Mouse (Mus musculus): ENCODE data around the gene Gpr89. TPM values are rescaled to one million over a fixed set of nuclear protein-coding genes. Genes with fewer than 3 reads are reported as not detected.

Gene Gpr89
- polyA plus RNA-seq, 1 experiment from 2014 or later, result 33.5 TPM

DNA sequence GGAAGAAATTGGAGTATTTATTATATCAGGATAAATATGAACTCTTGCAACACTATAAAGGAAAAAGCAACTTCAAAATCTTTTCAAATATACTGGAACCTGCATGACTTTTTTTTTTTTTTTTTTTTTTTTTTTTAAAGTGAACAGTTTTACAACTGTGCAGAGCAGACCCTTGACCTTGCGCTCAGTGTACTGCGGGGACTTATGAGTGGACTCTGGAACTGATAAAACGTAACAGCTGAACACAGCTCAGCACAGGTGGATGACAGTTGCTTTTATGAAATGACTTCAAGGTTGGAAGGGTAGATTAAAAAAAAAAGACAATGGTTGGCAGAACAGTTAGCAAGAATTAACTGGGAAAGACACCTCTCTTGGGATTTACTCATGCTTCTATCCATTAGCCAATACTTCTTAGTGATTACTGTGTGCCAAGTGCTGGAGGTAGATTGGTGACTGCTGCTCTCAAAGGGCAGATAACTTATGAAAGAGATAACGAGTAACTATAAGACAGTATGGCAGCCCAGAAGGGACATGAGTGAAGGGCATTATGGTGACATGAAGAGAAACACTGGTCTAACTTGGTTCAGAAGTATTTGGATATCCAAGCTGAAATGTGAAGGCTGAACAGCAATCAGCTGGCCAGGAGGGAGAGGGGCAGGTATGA, 2.7 kb downstream of the Gpr89 start:
- H3K4me2 ChIP-seq, result no peak overlapping the region
- ATAC-seq, result no peak
- WGBS (ENCODE audit: insufficient replicate concordance), result 72% methylated on average over 4 of the region's 4 CpGs

DNA sequence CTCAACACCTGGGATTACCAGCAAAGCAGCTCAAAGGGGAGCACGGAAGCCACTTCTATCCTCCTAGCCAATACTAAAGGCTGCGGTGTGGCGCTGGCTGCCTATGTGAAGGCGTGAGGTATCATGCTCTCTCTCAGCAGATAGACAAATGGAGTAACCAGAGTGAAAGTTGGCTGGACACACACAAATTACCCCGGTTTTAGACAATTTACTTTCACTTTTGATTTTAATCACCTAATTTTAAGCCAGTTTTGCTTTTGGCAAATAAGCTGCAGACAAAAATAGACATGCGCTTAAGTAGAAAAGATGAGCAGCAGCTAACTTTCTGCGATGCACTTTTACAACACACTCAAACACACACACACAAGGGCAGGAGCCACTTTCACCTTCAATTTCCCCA, 21.5 kb downstream of the Gpr89 start:
- 86% methylated on average over 7 of the region's 7 CpGs for WGBS (ENCODE audit: insufficient replicate concordance)

More for the DNA sequence above, 2.7 kb downstream of the Gpr89 start:
- Histone ChIP-seq H3K4me3 (no peak overlapping the region), H3K9ac (no peak overlapping the region), H3K27ac (no peak overlapping the region), H3K9me3 (replicated peaks) (no peaks in the 10 kb centered on the region), H3K36me3 (peaks cover 8% of the 10 kb centered on the region), H3K27me3 (replicated peaks) (peaks cover 4% of the 10 kb centered on the region; the same call in 1 of the 2 replicates), H3K4me1 (peaks cover 28% of the 10 kb centered on the region)

DNA sequence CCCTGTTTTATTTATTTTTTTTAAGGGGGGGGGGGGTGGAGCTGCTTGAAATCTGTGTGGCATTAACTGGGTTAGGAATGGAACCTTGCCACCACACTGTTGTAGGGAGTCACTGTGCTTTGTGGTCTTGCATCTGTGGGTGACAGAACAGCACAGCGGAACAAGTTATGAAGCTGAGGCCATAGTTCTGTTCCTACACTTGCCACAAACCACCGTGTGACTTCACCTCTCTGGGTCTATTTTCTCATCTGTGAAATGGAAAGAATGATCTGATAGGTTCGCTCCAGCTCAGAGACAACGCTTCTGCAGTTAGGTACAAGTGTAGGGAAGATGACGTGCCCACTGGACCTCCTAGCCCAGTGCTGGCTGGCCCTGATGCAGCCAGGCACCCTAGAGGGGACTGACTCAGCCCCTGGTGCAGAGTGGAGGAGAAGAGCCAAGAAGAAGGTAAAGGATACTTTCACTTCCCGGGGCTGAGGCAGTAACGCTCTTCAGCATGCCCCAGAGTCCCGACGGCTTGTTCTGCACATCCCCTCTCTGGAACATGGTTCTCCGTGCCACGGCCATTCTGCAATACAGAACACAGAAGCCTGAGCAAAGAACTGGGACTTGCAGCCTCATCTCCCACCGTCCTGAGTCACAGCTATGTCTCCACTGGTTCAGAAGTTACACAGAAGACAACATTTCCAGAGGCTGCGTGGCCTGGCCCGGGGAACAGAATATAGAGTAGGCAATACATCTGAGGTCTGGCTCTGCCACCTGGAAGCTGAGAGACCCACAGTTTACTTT, 22.9 kb downstream of the Gpr89 start:
- no peaks in the 10 kb centered on the region for H3K9me3 ChIP-seq (replicated peaks)
- no peak overlapping the region for H3K27ac ChIP-seq
- no peak for ATAC-seq
- H3K9ac ChIP-seq, result no peak overlapping the region
- no peaks in the 10 kb centered on the region for H3K4me1 ChIP-seq
- no peaks in the 10 kb centered on the region for H3K27me3 ChIP-seq (replicated peaks)
- no peak overlapping the region for H3K4me3 ChIP-seq
- H3K4me2 ChIP-seq, result no peak overlapping the region
- H3K36me3 ChIP-seq, result peaks cover 86% of the 10 kb centered on the region
- 85% methylated on average over 14 of the region's 14 CpGs for WGBS (ENCODE audit: insufficient replicate concordance)

More for the DNA sequence above, 21.5 kb downstream of the Gpr89 start:
- H3K27ac ChIP-seq, result no peak overlapping the region
- no peak overlapping the region for H3K4me3 ChIP-seq
- no peaks in the 10 kb centered on the region for H3K9me3 ChIP-seq (replicated peaks)
- no peak overlapping the region for H3K4me2 ChIP-seq
- ATAC-seq, result no peak
- no peak overlapping the region for H3K9ac ChIP-seq
- H3K27me3 ChIP-seq (replicated peaks), result no peaks in the 10 kb centered on the region
- H3K4me1 ChIP-seq, result no peaks in the 10 kb centered on the region
- H3K36me3 ChIP-seq, result peaks cover 89% of the 10 kb centered on the region

DNA sequence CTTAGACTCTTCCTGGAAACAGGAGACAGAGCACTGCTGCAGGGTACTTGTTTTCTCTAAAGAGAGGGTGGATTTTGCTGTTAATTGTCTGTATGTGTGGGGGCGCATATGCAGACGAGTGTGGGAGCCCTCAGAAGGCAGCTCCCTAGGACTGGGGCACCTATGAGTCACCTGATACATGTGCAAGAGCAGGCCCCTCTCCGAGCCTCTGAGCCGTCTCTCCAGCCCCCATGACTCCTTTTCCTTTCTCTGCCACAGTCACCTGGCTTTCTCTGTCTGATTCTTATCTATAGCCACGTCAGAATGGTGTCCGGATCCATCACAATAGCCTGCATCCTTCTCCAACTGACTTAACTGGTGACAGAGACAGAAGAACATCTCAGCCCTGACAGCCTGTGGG, 23.6 kb downstream of the Gpr89 start:
- no peaks in the 10 kb centered on the region for H3K9me3 ChIP-seq (replicated peaks)
- peaks cover 85% of the 10 kb centered on the region for H3K36me3 ChIP-seq
- no peaks in the 10 kb centered on the region for H3K4me1 ChIP-seq
- WGBS (ENCODE audit: insufficient replicate concordance), result 70% methylated on average over 6 of the region's 6 CpGs
- no peak overlapping the region for H3K27ac ChIP-seq
- H3K4me2 ChIP-seq, result no peak overlapping the region
- H3K27me3 ChIP-seq (replicated peaks), result no peaks in the 10 kb centered on the region
- H3K4me3 ChIP-seq, result no peak overlapping the region
- no peak for ATAC-seq
- H3K9ac ChIP-seq, result no peak overlapping the region

DNA sequence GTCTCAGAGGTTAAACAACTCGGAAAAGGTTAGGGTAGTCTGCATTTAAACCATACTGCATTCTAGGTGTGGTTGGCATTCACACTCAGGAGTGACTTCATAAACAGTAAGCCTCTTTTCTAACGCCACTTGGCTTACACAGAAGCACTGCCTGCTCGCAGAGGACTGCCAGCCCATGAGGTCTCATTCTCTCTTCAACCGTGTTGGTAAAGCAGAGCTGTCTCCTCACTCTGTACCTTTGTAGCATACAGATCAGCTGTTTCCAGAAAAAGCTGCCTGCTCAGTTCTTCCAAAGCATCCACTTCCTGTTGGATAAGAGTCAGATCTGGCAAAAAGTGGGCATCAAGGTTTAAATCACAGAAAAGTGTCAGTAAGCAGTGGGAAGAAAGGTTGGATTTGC, 24.8 kb downstream of the Gpr89 start:
- Histone ChIP-seq H3K4me1 (no peaks in the 10 kb centered on the region), H3K9me3 (replicated peaks) (no peaks in the 10 kb centered on the region), H3K36me3 (peaks cover 83% of the 10 kb centered on the region), H3K27ac (no peak overlapping the region), H3K4me3 (no peak overlapping the region), H3K4me2 (no peak overlapping the region), H3K27me3 (replicated peaks) (no peaks in the 10 kb centered on the region), H3K9ac (no peak overlapping the region)
- 76% methylated on average over 4 of the region's 4 CpGs for WGBS (ENCODE audit: insufficient replicate concordance)
- ATAC-seq, result no peak

DNA sequence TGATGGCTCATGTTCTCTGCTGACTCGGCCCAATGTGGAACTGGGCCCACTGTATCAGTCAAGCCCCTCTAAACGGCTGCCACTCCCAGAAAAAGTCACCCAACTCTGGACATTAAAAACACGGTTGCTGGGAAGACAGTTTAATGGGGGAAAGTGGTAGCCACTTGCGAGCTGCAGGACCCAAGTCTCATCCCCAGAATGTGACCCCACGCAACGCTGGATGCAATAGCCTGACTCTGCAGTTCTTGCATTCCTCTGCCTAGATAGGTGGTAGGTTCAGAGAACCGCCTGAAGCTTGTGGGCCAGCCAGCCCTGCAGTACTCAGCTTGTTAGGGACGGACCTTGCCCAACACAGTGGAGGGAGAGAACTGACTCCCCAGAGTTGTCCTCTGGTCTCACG, 25.6 kb downstream of the Gpr89 start:
- Histone ChIP-seq H3K27ac (no peak overlapping the region), H3K36me3 (peaks cover 86% of the 10 kb centered on the region), H3K9me3 (replicated peaks) (no peaks in the 10 kb centered on the region), H3K4me3 (no peak overlapping the region), H3K9ac (no peak overlapping the region), H3K4me2 (no peak overlapping the region), H3K27me3 (replicated peaks) (no peaks in the 10 kb centered on the region), H3K4me1 (no peaks in the 10 kb centered on the region)
- no peak for ATAC-seq
- WGBS (ENCODE audit: insufficient replicate concordance), result 82% methylated on average over 9 of the region's 9 CpGs

DNA sequence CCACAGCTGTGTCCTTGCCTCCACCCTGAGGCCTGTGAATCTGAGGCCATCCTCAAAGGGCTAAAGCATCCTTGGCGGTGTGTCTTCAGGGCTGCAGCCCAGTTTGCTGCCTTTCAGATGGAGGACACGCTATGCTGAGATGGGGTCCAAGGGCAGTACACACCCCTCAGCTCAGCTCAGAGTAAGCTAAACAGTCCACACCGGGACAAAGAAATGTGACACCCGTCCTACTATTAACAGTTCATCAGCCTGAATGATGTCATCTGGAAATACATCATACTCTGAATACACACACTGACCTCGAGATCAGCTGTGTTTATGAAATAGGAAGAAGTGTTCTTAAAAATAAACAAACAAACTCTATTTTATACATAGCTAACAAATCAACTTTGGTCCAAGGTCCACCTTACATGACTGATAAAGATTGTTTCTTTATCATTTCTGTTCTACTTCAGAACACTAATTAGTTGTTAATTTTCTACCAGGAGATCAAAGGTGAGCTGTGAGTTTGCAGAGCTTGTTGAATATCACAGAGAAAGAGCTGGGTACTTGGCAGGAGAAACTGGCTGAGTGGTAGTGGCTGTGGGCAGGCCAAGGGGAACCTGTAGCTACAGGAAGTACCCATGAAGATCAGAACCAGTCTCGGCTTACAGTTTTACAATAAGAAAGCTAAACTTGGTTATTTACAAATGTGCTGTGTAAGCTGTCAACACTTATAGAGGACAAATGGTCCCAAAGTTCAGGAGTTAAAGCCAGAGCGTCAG, 30.2 kb downstream of the Gpr89 start:
- WGBS (ENCODE audit: insufficient replicate concordance), result 74% methylated on average over 7 of the region's 7 CpGs
- no peak for ATAC-seq
- H3K36me3 ChIP-seq, result peaks cover 86% of the 10 kb centered on the region
- no peak overlapping the region for H3K4me3 ChIP-seq
- H3K9me3 ChIP-seq (replicated peaks), result no peaks in the 10 kb centered on the region
- H3K4me1 ChIP-seq, result no peaks in the 10 kb centered on the region
- H3K27ac ChIP-seq, result no peak overlapping the region
- no peak overlapping the region for H3K4me2 ChIP-seq
- no peaks in the 10 kb centered on the region for H3K27me3 ChIP-seq (replicated peaks)
- H3K9ac ChIP-seq, result no peak overlapping the region

DNA sequence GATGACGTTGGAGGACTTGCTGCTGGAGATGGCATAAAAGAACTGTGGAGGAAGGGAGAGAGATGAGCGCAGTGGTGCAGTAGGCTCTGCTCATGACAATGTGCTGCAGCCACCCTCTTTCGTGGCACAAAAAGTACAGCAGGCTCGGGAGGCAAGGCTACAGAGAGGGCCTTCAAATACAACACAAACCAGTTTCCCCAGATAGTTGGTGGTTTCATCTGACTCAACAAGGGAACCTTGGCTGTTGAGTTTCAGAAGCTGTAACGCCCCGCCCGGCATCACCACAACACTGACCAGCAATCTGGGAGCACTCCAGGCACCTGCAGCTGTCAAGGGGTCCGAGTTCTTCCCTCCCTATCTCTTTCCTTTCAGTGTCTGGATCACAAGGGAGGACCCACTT, 32.6 kb downstream of the Gpr89 start:
- Histone ChIP-seq H3K27me3 (replicated peaks) (no peaks in the 10 kb centered on the region), H3K9ac (no peak overlapping the region), H3K4me2 (no peak overlapping the region), H3K9me3 (replicated peaks) (no peaks in the 10 kb centered on the region), H3K36me3 (peaks cover 90% of the 10 kb centered on the region), H3K27ac (no peak overlapping the region), H3K4me1 (no peaks in the 10 kb centered on the region), H3K4me3 (no peak overlapping the region)
- WGBS (ENCODE audit: insufficient replicate concordance), result 84% methylated on average over 8 of the region's 8 CpGs
- ATAC-seq, result no peak

DNA sequence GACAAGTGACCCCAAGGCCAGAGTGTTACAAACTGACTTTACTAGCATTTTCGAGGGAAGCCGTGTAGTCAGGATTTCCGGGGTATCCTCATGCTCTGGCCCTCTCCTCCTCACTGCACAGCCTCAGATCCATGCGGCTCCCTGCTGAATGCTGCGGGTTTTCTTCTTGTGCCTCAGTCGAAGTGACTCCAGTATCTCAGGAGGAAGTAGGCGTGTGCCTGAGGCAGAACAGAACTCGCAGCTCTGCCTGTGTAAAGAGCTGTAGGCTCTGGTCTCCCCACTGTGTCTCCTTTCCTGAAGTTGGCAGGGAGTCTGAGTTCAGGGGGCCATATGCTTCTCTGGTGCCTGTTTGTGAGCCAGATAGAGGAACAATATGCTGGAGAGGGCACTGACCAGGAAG, 34.1 kb downstream of the Gpr89 start:
- ATAC-seq, result no peak
- Histone ChIP-seq H3K27me3 (replicated peaks) (no peaks in the 10 kb centered on the region), H3K9me3 (replicated peaks) (no peaks in the 10 kb centered on the region), H3K27ac (no peak overlapping the region), H3K9ac (no peak overlapping the region), H3K4me3 (no peak overlapping the region), H3K4me2 (no peak overlapping the region), H3K36me3 (peaks cover 81% of the 10 kb centered on the region), H3K4me1 (no peaks in the 10 kb centered on the region)
- WGBS (ENCODE audit: insufficient replicate concordance), result 84% methylated on average over 8 of the region's 8 CpGs

DNA sequence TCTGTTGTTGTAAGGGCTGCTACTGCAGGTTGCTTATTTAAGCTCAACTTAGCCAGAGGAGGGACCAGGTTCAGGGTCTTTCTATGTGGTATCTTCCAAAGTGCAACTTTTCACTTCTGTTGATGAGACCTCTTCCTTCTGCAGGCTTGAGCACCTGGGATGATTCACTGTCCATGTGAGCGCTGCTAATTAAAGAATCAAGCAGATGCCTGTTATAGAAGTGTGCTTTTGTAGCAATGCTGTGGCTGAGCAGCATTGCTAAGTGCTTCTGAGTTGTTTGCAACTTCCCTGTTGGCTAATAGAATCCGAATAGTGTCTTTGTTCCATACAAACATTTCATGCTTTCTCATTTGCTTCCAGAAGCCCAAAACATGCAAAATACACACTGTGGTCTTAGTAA, 34.9 kb downstream of the Gpr89 start:
- Histone ChIP-seq H3K4me1 (no peaks in the 10 kb centered on the region), H3K4me2 (no peak overlapping the region), H3K9ac (no peak overlapping the region), H3K9me3 (replicated peaks) (no peaks in the 10 kb centered on the region), H3K27ac (no peak overlapping the region), H3K27me3 (replicated peaks) (no peaks in the 10 kb centered on the region), H3K36me3 (peaks cover 74% of the 10 kb centered on the region), H3K4me3 (no peak overlapping the region)
- WGBS (ENCODE audit: insufficient replicate concordance), result 74% methylated on average over 2 of the region's 2 CpGs
- no peak for ATAC-seq

DNA sequence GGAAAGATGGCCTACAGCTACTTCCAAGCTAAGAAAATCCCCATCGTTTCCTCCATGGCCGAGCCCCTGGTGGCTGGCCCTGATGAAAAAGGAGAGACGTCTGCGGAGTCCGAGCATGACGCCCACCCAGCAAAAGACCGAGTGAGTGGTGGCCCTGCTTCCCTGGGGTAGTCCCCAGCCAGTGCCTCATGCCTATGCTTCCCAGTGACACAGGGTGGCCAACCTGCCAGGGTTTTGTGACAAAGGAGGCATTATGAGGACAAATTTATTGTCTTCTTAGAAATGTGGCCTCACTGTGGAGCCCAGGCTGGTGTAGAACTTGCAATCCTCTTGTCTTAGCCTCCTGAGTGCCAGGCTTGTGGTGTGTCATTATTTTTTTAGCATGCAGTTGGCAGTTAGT, 36.1 kb downstream of the Gpr89 start:
- Histone ChIP-seq H3K4me2 (no peak overlapping the region), H3K4me1 (no peaks in the 10 kb centered on the region), H3K36me3 (peaks cover 63% of the 10 kb centered on the region), H3K27ac (no peak overlapping the region), H3K27me3 (replicated peaks) (no peaks in the 10 kb centered on the region), H3K9me3 (replicated peaks) (no peaks in the 10 kb centered on the region), H3K9ac (no peak overlapping the region), H3K4me3 (no peak overlapping the region)
- no peak for ATAC-seq
- 82% methylated on average over 7 of the region's 7 CpGs for WGBS (ENCODE audit: insufficient replicate concordance)

DNA sequence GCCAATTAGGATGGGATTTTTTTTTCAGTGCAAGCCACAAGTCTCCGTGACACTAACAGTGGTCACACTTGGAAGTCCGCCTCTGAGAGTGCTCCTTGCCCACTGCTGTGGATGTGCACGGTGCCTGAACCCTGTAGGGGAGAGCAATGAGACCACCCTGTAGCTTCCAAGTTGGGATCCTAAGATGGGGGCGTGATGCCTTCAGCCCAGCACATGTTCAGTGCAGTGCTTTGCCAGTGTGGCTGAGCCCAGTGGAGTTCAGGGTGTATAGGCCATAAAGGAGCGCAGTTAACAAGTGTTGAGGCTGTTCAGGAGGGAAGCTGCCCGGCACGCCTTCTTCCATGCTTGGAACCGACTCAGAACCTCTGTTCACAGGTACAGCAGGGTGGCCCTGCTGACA, 36.6 kb downstream of the Gpr89 start:
- Histone ChIP-seq H3K27me3 (replicated peaks) (no peaks in the 10 kb centered on the region), H3K4me1 (no peaks in the 10 kb centered on the region), H3K36me3 (peaks cover 58% of the 10 kb centered on the region), H3K27ac (no peak overlapping the region), H3K9ac (no peak overlapping the region), H3K9me3 (replicated peaks) (no peaks in the 10 kb centered on the region), H3K4me3 (no peak overlapping the region), H3K4me2 (no peak overlapping the region)
- ATAC-seq, result no peak
- 79% methylated on average over 8 of the region's 8 CpGs for WGBS (ENCODE audit: insufficient replicate concordance)

All from liver, embryonic 12.5 days (tissue).